ENCODE assay signal across 8 mouse cellular contexts in genomic region chr7:66233141-66233946, GRCm38 (mm10).
A peak's percentile ranks its signal among the peaks of the same experiment; 100 is the strongest.
DNase-seq lines count a peak whose midpoint lies in the region; ATAC-seq and TF ChIP-seq lines count a peak whose summit lies in the region.

No protein-coding gene starts in this region.

- ATAC-seq in lung, embryonic 14.5 days (ENCODE audit: insufficient read depth) = peak; percentile 15; the same call in 1 of the 2 replicates
- ATAC-seq in erythroid progenitor cell, adult 5-6 weeks (replicated peaks; ENCODE audit: low FRiP score, poor library complexity, severe bottlenecking) = peak; percentile 33; the same call in 1 of the 2 replicates
- peak; percentile 83 for ATAC-seq in megakaryocyte-erythroid progenitor cell, adult 5-6 weeks (replicated peaks; ENCODE audit: low FRiP score, low TSS enrichment, poor library complexity, severe bottlenecking)

- no peaks in the 10 kb centered on the region for H3K9me3 ChIP-seq in lung, embryonic 14.5 days (ENCODE audit: low read depth, low read length)

- peak overlapping the region; percentile 36 for H3K27ac ChIP-seq in lung, embryonic 14.5 days (ENCODE audit: low read depth)

- DNase-seq in lung, embryonic 14.5 days = no peak
- no peak for DNase-seq in lung, postnatal 25 days (ENCODE audit: low spot score)
- DNase-seq in T-cell, adult 2 months (ENCODE audit: low spot score) = peak; percentile 23
- no peak for DNase-seq in retina, postnatal 1 day
- DNase-seq in layer of hippocampus, postnatal 36 days = no peak
- no peak for DNase-seq in ovary, postnatal 10 days (ENCODE audit: low spot score)

- no peaks in the 10 kb centered on the region for H3K36me3 ChIP-seq in lung, embryonic 14.5 days (ENCODE audit: insufficient read depth)

- H3K9ac ChIP-seq in lung, embryonic 14.5 days = no peak overlapping the region

- H3K4me2 ChIP-seq in lung, embryonic 14.5 days = no peak overlapping the region

- no peak overlapping the region for H3K4me3 ChIP-seq in lung, embryonic 14.5 days (ENCODE audit: low read depth, low read length)

- no peak for TF ChIP-seq CTCF in lung, embryonic 14.5 days (IDR thresholded peaks at IDR 0.05; ENCODE audit: low read depth)

- H3K4me1 ChIP-seq in lung, embryonic 14.5 days (ENCODE audit: insufficient read depth) = peaks cover 10% of the 10 kb centered on the region

- no peaks in the 10 kb centered on the region for H3K27me3 ChIP-seq in lung, embryonic 14.5 days (ENCODE audit: insufficient read depth, low read length)

- 64% methylated on average over 4 of the region's 4 CpGs for WGBS in lung, embryonic 14.5 days

Comparison
In these comparisons a context has a peak if more than half of its experiments do, and no peak if none do; other contexts are left out.
1. ATAC-seq: peak in every context shown above with its lines; median percentile 83 in megakaryocyte-erythroid progenitor cell, adult 5-6 weeks; 33 in erythroid progenitor cell, adult 5-6 weeks; 15 in lung, embryonic 14.5 days.